Mouse (Mus musculus) fat pad, adult 2 months (tissue): Measurements from ENCODE around the gene Them7.

Experiments
- DNase-seq: peaks from one replicate; pipeline ENCODE4 v3.0.0-alpha.2; 2011; ENCODE audit warnings: low read depth, low spot score; ENCODE audit errors: extremely low read depth

Them7 gene

DNA sequence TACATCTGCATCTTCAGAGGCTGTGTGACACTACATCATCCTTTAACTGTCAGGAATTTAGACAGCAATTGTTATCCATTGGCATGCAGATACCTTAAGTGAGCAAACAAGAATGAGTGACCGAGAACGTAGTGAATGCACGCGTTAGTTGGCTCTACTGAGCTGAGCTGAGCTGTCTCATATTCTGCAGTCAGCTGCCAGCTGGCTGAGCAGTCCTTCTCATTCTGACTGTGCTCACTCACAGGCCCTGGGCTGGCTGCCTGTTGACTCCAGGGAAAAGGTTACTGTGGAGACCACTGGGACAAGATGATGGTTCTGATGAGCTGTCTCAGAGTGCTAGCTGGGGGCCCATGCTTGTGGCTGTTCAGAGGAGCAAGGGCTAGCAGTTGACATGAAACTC is 184.4 kb downstream of the Them7 start:
- no peak for DNase-seq

DNA sequence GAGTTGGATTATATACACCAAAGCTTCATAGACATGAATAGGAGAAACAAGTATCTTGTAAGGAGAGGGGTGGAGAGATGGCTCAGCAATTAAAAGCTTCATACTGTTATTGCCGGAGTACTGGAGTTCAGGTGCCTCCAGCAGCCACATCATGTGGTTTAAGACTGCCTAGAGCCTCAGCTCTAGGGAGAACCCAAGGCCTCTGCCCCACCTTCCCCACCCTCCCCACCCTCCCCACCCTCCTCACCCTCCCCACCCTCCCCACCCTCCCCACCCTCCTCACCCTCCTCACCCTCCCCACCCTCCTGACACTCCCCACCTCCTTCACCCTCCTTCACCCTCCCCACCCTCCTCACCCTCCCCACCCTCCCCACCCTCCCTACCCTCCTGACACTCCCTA is 185.1 kb downstream of the Them7 start:
- DNase-seq: no peak

- DNase-seq: no peak
Measured at GRCm38 (mm10) chr2:105414309-105414708, 190.2 kb downstream of the Them7 start.

DNA sequence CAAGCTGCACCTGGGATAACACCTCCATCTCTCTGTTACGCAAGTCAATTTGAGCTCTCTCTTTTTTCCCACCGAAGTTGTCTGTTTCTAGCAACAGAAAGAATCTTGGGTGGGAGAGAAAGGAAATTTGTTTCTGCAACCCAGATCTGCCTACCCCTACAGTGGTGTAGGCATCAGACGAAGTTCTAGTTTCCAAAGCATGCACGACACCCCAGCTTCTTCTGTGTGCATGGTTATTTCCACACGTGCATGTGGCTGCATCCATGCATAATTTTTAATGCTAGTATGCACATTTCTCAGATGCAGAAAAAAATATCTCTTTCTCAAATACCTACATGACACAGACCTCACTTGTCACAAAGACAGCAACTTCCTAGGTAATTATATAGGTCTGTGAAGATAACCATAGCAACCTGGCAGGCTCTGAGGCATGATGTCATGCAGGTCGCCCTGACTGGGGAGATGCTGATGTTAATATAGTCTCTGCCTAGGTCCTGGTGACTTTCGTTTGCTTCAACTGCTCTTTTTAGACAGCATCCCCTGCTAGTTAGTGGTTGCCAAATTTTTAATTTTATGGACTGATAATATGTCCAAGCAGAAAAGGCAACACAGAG is 192.0 kb downstream of the Them7 start:
- no peak for DNase-seq

- no peak for DNase-seq
Measured at GRCm38 (mm10) chr2:105416660-105417348, 192.7 kb downstream of the Them7 start.

GRCm38 (mm10) chr2:105417663-105418062 is 193.5 kb downstream of the Them7 start:
- no peak for DNase-seq

- no peak for DNase-seq
Measured at GRCm38 (mm10) chr2:105418629-105419227, 194.6 kb downstream of the Them7 start.

DNA sequence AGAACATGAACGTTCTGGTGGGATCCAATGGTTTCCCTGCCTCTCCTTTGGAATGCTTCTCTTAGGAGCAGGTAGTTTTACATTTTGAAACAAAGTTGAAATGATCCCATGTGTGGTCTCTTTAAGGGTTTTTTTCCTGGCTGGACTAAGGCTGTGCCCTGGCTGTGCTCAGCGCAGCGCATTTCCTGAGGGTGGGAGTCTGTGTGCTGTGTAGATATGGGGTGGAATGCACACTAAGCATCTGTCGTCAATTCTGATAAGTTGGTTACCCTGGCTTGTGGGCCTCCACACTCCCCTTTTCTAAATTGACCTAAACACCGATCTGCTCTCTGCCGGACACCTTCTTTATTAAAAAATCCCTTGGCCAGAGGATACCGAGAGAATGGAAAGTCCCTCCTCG is 203.3 kb downstream of the Them7 start:
- no peak for DNase-seq

GRCm38 (mm10) chr2:105428029-105428428 is 203.9 kb downstream of the Them7 start:
- no peak for DNase-seq

GRCm38 (mm10) chr2:105428467-105428866 is 204.3 kb downstream of the Them7 start:
- DNase-seq: no peak
